Mouse (Mus musculus): ENCODE measurements around the gene Gm9821.

- TF ChIP-seq CTCF (IDR thresholded peaks at IDR 0.05; ENCODE audit: extremely low read depth, insufficient read length, insufficient replicate concordance, low read depth, low read length) (no peak), POLR2A (IDR thresholded peaks at IDR 0.05; ENCODE audit: low read depth, low read length) (no peak)
Measured at GRCm38 (mm10) chr2:91980830-91981229, 35.3 kb downstream of the Gm9821 start.
